Mouse (Mus musculus): ENCODE measurements around the gene 4930516K23Rik. TPM values are rescaled to one million over a fixed set of nuclear protein-coding genes. Genes with fewer than 3 reads are reported as not detected.

Gene 4930516K23Rik
- polyA plus RNA-seq, 1 experiment from 2014 or later, result not detected

GRCm38 (mm10) chr7:104018953-104019352, 42.3 kb downstream of the 4930516K23Rik start:
- Histone ChIP-seq H3K4me3 (no peak overlapping the region), H3K27me3 (no peaks in the 10 kb centered on the region), H3K4me2 (replicated peaks) (no peak overlapping the region), H3K9me3 (no peaks in the 10 kb centered on the region), H3K4me1 (no peaks in the 10 kb centered on the region), H3K27ac (replicated peaks) (no peak overlapping the region), H3K9ac (replicated peaks) (no peak overlapping the region), H3K36me3 (no peaks in the 10 kb centered on the region)
- 94% methylated on average over 1 of the region's 1 CpGs for WGBS
- ATAC-seq (replicated peaks), result no peak

GRCm38 (mm10) chr7:104017203-104017602, 44.0 kb downstream of the 4930516K23Rik start, which contains the start of gene Olfr639:
Olfr639 (minus strand) TSS chr7:104017303.
- H3K27ac ChIP-seq (replicated peaks), result no peak within 1 kb of the TSS
- no peak within 1 kb of the TSS for H3K4me2 ChIP-seq (replicated peaks)
- H3K4me1 ChIP-seq, result no peaks in the 10 kb centered on the region
- no peaks in the 10 kb centered on the region for H3K9me3 ChIP-seq
- no peaks in the 10 kb centered on the region for H3K36me3 ChIP-seq
- ATAC-seq (replicated peaks), result no peak
- H3K4me3 ChIP-seq, result no peak within 1 kb of the TSS
- no peak within 1 kb of the TSS for H3K9ac ChIP-seq (replicated peaks)
- no peaks in the 10 kb centered on the region for H3K27me3 ChIP-seq

Other genes starting within 250 kb of the 4930516K23Rik start
- 1,298 and 1,407 TPM in 2 replicates for gene Hbb-bt, start 247.4 kb downstream of the 4930516K23Rik start, polyA plus RNA-seq (2015; fragmentation: Nextera tagmentation; extraction: Ambion mirVana)
- 3,597 and 4,102 TPM in 2 replicates for gene Hbb-bs, start 233.3 kb downstream of the 4930516K23Rik start, polyA plus RNA-seq (2015; fragmentation: Nextera tagmentation; extraction: Ambion mirVana)
- not detected in 2 replicates for gene Hbb-bh2, start 220.9 kb downstream of the 4930516K23Rik start, polyA plus RNA-seq (2015; fragmentation: Nextera tagmentation; extraction: Ambion mirVana)
- gene Hbb-bh1, start 218.3 kb downstream of the 4930516K23Rik start, polyA plus RNA-seq (2015; fragmentation: Nextera tagmentation; extraction: Ambion mirVana), result 1.1 and 2.1 TPM in 2 replicates
- 114 and 201 TPM in 2 replicates for gene Hbb-y, start 208.2 kb downstream of the 4930516K23Rik start, polyA plus RNA-seq (2015; fragmentation: Nextera tagmentation; extraction: Ambion mirVana)
- not detected in 2 replicates for gene Olfr66, start 175.2 kb downstream of the 4930516K23Rik start, polyA plus RNA-seq (2015; fragmentation: Nextera tagmentation; extraction: Ambion mirVana)
- not detected in 2 replicates for gene Olfr64, start 167.0 kb downstream of the 4930516K23Rik start, polyA plus RNA-seq (2015; fragmentation: Nextera tagmentation; extraction: Ambion mirVana)
- gene Olfr65, start 158.0 kb downstream of the 4930516K23Rik start, polyA plus RNA-seq (2015; fragmentation: Nextera tagmentation; extraction: Ambion mirVana), result not detected in 2 replicates
- not detected in 2 replicates for gene Olfr631, start 132.6 kb downstream of the 4930516K23Rik start, polyA plus RNA-seq (2015; fragmentation: Nextera tagmentation; extraction: Ambion mirVana)
- gene Olfr632, start 127.1 kb downstream of the 4930516K23Rik start, polyA plus RNA-seq (2015; fragmentation: Nextera tagmentation; extraction: Ambion mirVana), result not detected in 2 replicates
- gene Olfr633, start 117.0 kb downstream of the 4930516K23Rik start, polyA plus RNA-seq (2015; fragmentation: Nextera tagmentation; extraction: Ambion mirVana), result not detected in 2 replicates
- gene Olfr635, start 90.3 kb downstream of the 4930516K23Rik start, polyA plus RNA-seq (2015; fragmentation: Nextera tagmentation; extraction: Ambion mirVana), result not detected in 2 replicates
- not detected in 2 replicates for gene Olfr638, start 62.7 kb downstream of the 4930516K23Rik start, polyA plus RNA-seq (2015; fragmentation: Nextera tagmentation; extraction: Ambion mirVana)
- gene Olfr639, start 44.1 kb downstream of the 4930516K23Rik start, polyA plus RNA-seq (2015; fragmentation: Nextera tagmentation; extraction: Ambion mirVana), result not detected in 2 replicates
- not detected in 2 replicates for gene Olfr640, start 35.9 kb downstream of the 4930516K23Rik start, polyA plus RNA-seq (2015; fragmentation: Nextera tagmentation; extraction: Ambion mirVana)
- gene Olfr641, start 26.0 kb downstream of the 4930516K23Rik start, polyA plus RNA-seq (2015; fragmentation: Nextera tagmentation; extraction: Ambion mirVana), result not detected in 2 replicates
- not detected in 2 replicates for gene Olfr642, start 8.8 kb downstream of the 4930516K23Rik start, polyA plus RNA-seq (2015; fragmentation: Nextera tagmentation; extraction: Ambion mirVana)
- not detected in 2 replicates for gene Olfr644, start 10.4 kb upstream of the 4930516K23Rik start, polyA plus RNA-seq (2015; fragmentation: Nextera tagmentation; extraction: Ambion mirVana)
- not detected in 2 replicates for gene Olfr645, start 24.0 kb upstream of the 4930516K23Rik start, polyA plus RNA-seq (2015; fragmentation: Nextera tagmentation; extraction: Ambion mirVana)
- gene Olfr646, start 43.4 kb upstream of the 4930516K23Rik start, polyA plus RNA-seq (2015; fragmentation: Nextera tagmentation; extraction: Ambion mirVana), result not detected in 2 replicates
- not detected in 2 replicates for gene Ubqln5, start 68.4 kb upstream of the 4930516K23Rik start, polyA plus RNA-seq (2015; fragmentation: Nextera tagmentation; extraction: Ambion mirVana)
- not detected in 2 replicates for gene Olfr643, start 76.0 kb upstream of the 4930516K23Rik start, polyA plus RNA-seq (2015; fragmentation: Nextera tagmentation; extraction: Ambion mirVana)
- not detected in 2 replicates for gene Ubqln3, start 81.8 kb upstream of the 4930516K23Rik start, polyA plus RNA-seq (2015; fragmentation: Nextera tagmentation; extraction: Ambion mirVana)
- not detected in 2 replicates for gene Ubqlnl, start 89.1 kb upstream of the 4930516K23Rik start, polyA plus RNA-seq (2015; fragmentation: Nextera tagmentation; extraction: Ambion mirVana)
- not detected in 2 replicates for gene Olfm5, start 103.4 kb upstream of the 4930516K23Rik start, polyA plus RNA-seq (2015; fragmentation: Nextera tagmentation; extraction: Ambion mirVana)
- 0.33 and 0.47 TPM in 2 replicates for gene Olfr648, start 121.9 kb upstream of the 4930516K23Rik start, polyA plus RNA-seq (2015; fragmentation: Nextera tagmentation; extraction: Ambion mirVana)
- not detected in 2 replicates for gene Olfr649, start 134.5 kb upstream of the 4930516K23Rik start, polyA plus RNA-seq (2015; fragmentation: Nextera tagmentation; extraction: Ambion mirVana)
- gene Trim6, start 157.3 kb upstream of the 4930516K23Rik start, polyA plus RNA-seq (2015; fragmentation: Nextera tagmentation; extraction: Ambion mirVana), result 0.24 and 0.34 TPM in 2 replicates
- gene Trim34a, start 183.0 kb upstream of the 4930516K23Rik start, polyA plus RNA-seq (2015; fragmentation: Nextera tagmentation; extraction: Ambion mirVana), result 0.46 and 0.62 TPM in 2 replicates
- gene Trim5, start 226.6 kb upstream of the 4930516K23Rik start, polyA plus RNA-seq (2015; fragmentation: Nextera tagmentation; extraction: Ambion mirVana), result 0.09 and 0.13 TPM in 2 replicates